Mouse (Mus musculus): Measurements from ENCODE around the gene Gpx7. TPM values are rescaled to one million over a fixed set of nuclear protein-coding genes. Genes with fewer than 3 reads are reported as not detected.
"Not testable (repeated sequence)": the region's sequence is repeated elsewhere in the genome, so short reads cannot be mapped to it uniquely, and the experiment has no call there.

Gene Gpx7
- polyA plus RNA-seq, 1 experiment from 2014 or later, result 52.8 TPM

GRCm38 (mm10) chr4:108363355-108364110, 43.2 kb downstream of the Gpx7 start:
- ATAC-seq (ENCODE audit: low FRiP score), result no peak; the same call in 1 of the 2 replicates

GRCm38 (mm10) chr4:108362321-108363261, 44.2 kb downstream of the Gpx7 start:
- peaks cover 16% of the 10 kb centered on the region for H3K4me1 ChIP-seq (replicated peaks; ENCODE audit: control insufficient read depth, insufficient read depth, low read length)
- ATAC-seq (ENCODE audit: low FRiP score) (peak; percentile 62), DNase-seq (ENCODE audit: low spot score) (peak; percentile 78)
- H3K4me2 ChIP-seq (replicated peaks; ENCODE audit: low read depth, low read length), result peak overlapping the region; percentile 28
- H3K27ac ChIP-seq (ENCODE audit: low read depth, low read length), result peak overlapping the region; percentile 83
- 3% methylated on average over 18 of the region's 18 CpGs for WGBS
- H3K9ac ChIP-seq (ENCODE audit: low read depth, low read length), result peak overlapping the region; percentile 55
- no peaks in the 10 kb centered on the region for H3K9me3 ChIP-seq (ENCODE audit: control insufficient read depth, low read length)
- H3K36me3 ChIP-seq (ENCODE audit: control insufficient read depth, insufficient read depth, low read length), result no peaks in the 10 kb centered on the region
- no peaks in the 10 kb centered on the region for H3K27me3 ChIP-seq (ENCODE audit: control insufficient read depth, insufficient read depth, low read length)
- H3K4me3 ChIP-seq (ENCODE audit: low read depth, low read length), result no peak overlapping the region

More at GRCm38 (mm10) chr4:108363355-108364110, 43.2 kb downstream of the Gpx7 start:
- Histone ChIP-seq H3K27me3 (ENCODE audit: control insufficient read depth, insufficient read depth, low read length) (no peaks in the 10 kb centered on the region), H3K4me2 (replicated peaks; ENCODE audit: low read depth, low read length) (peak overlapping the region; percentile 28; the same call in 1 of the 2 replicates), H3K9ac (ENCODE audit: low read depth, low read length) (peak overlapping the region; percentile 55), H3K4me1 (replicated peaks; ENCODE audit: control insufficient read depth, insufficient read depth, low read length) (peaks cover 16% of the 10 kb centered on the region), H3K9me3 (ENCODE audit: control insufficient read depth, low read length) (no peaks in the 10 kb centered on the region), H3K36me3 (ENCODE audit: control insufficient read depth, insufficient read depth, low read length) (no peaks in the 10 kb centered on the region), H3K27ac (ENCODE audit: low read depth, low read length) (peak overlapping the region; percentile 83), H3K4me3 (ENCODE audit: low read depth, low read length) (no peak overlapping the region)
- WGBS, result 14% methylated on average over 7 of the region's 7 CpGs
- DNase-seq (ENCODE audit: low spot score), result peak; percentile 53

- Histone ChIP-seq H3K9ac (ENCODE audit: low read depth, low read length) (peak overlapping the region; percentile 40; the same call in 1 of the 2 replicates), H3K4me3 (ENCODE audit: low read depth, low read length) (no peak overlapping the region), H3K27ac (ENCODE audit: low read depth, low read length) (peak overlapping the region; percentile 87), H3K27me3 (ENCODE audit: control insufficient read depth, insufficient read depth, low read length) (no peaks in the 10 kb centered on the region), H3K4me2 (replicated peaks; ENCODE audit: low read depth, low read length) (no peak overlapping the region), H3K9me3 (ENCODE audit: control insufficient read depth, low read length) (no peaks in the 10 kb centered on the region), H3K36me3 (ENCODE audit: control insufficient read depth, insufficient read depth, low read length) (no peaks in the 10 kb centered on the region), H3K4me1 (replicated peaks; ENCODE audit: control insufficient read depth, insufficient read depth, low read length) (peaks cover 16% of the 10 kb centered on the region)
- DNase-seq (ENCODE audit: low spot score), result peak; percentile 96
- peak; percentile 78 for ATAC-seq (ENCODE audit: low FRiP score)
- WGBS, result 4% methylated on average over 28 of the region's 28 CpGs
Observed at GRCm38 (mm10) chr4:108360136-108361055, 46.4 kb downstream of the Gpx7 start.

GRCm38 (mm10) chr4:108358498-108358897, 48.3 kb downstream of the Gpx7 start:
- Histone ChIP-seq H3K27ac (ENCODE audit: low read depth, low read length) (0 out of 2 replicates have a peak overlapping the region, but pooled peaks have one; percentile 39), H3K4me3 (ENCODE audit: low read depth, low read length) (no peak overlapping the region), H3K9ac (ENCODE audit: low read depth, low read length) (no peak overlapping the region), H3K4me1 (replicated peaks; ENCODE audit: control insufficient read depth, insufficient read depth, low read length) (peaks cover 9% of the 10 kb centered on the region), H3K27me3 (ENCODE audit: control insufficient read depth, insufficient read depth, low read length) (no peaks in the 10 kb centered on the region), H3K9me3 (ENCODE audit: control insufficient read depth, low read length) (no peaks in the 10 kb centered on the region), H3K4me2 (replicated peaks; ENCODE audit: low read depth, low read length) (no peak overlapping the region), H3K36me3 (ENCODE audit: control insufficient read depth, insufficient read depth, low read length) (no peaks in the 10 kb centered on the region)
- DNase-seq (ENCODE audit: low spot score), result no peak
- no peak for ATAC-seq (ENCODE audit: low FRiP score)
- 10% methylated on average over 4 of the region's 4 CpGs for WGBS

GRCm38 (mm10) chr4:108357458-108357857, 49.3 kb downstream of the Gpx7 start:
- H3K36me3 ChIP-seq (ENCODE audit: control insufficient read depth, insufficient read depth, low read length), result no peaks in the 10 kb centered on the region
- H3K9ac ChIP-seq (ENCODE audit: low read depth, low read length), result no peak overlapping the region
- no peaks in the 10 kb centered on the region for H3K27me3 ChIP-seq (ENCODE audit: control insufficient read depth, insufficient read depth, low read length)
- DNase-seq (ENCODE audit: low spot score) (no peak), ATAC-seq (ENCODE audit: low FRiP score) (no peak)
- H3K9me3 ChIP-seq (ENCODE audit: control insufficient read depth, low read length), result no peaks in the 10 kb centered on the region
- H3K4me3 ChIP-seq (ENCODE audit: low read depth, low read length), result no peak overlapping the region
- no peak overlapping the region for H3K27ac ChIP-seq (ENCODE audit: low read depth, low read length)
- no peak overlapping the region for H3K4me2 ChIP-seq (replicated peaks; ENCODE audit: low read depth, low read length)
- H3K4me1 ChIP-seq (replicated peaks; ENCODE audit: control insufficient read depth, insufficient read depth, low read length), result peaks cover 3% of the 10 kb centered on the region; the same call in 1 of the 2 replicates
- 94% methylated on average over 8 of the region's 8 CpGs for WGBS

GRCm38 (mm10) chr4:108353591-108353990, 53.2 kb downstream of the Gpx7 start:
- not testable (repeated sequence) for DNase-seq (ENCODE audit: low spot score); H3K36me3 ChIP-seq (ENCODE audit: control insufficient read depth, insufficient read depth, low read length); ATAC-seq (ENCODE audit: low FRiP score); H3K27ac ChIP-seq (ENCODE audit: low read depth, low read length); H3K4me1 ChIP-seq (replicated peaks; ENCODE audit: control insufficient read depth, insufficient read depth, low read length); H3K27me3 ChIP-seq (ENCODE audit: control insufficient read depth, insufficient read depth, low read length); H3K4me2 ChIP-seq (replicated peaks; ENCODE audit: low read depth, low read length); H3K9me3 ChIP-seq (ENCODE audit: control insufficient read depth, low read length); H3K9ac ChIP-seq (ENCODE audit: low read depth, low read length); H3K4me3 ChIP-seq (ENCODE audit: low read depth, low read length)

GRCm38 (mm10) chr4:108350819-108351218, 55.9 kb downstream of the Gpx7 start:
- Histone ChIP-seq H3K27me3 (ENCODE audit: control insufficient read depth, insufficient read depth, low read length) (no peaks in the 10 kb centered on the region), H3K36me3 (ENCODE audit: control insufficient read depth, insufficient read depth, low read length) (no peaks in the 10 kb centered on the region), H3K4me3 (ENCODE audit: low read depth, low read length) (no peak overlapping the region), H3K4me2 (replicated peaks; ENCODE audit: low read depth, low read length) (no peak overlapping the region), H3K27ac (ENCODE audit: low read depth, low read length) (peak overlapping the region; percentile 58), H3K9me3 (ENCODE audit: control insufficient read depth, low read length) (no peaks in the 10 kb centered on the region), H3K9ac (ENCODE audit: low read depth, low read length) (peak overlapping the region; percentile 12; the same call in 1 of the 2 replicates), H3K4me1 (replicated peaks; ENCODE audit: control insufficient read depth, insufficient read depth, low read length) (peaks cover 3% of the 10 kb centered on the region)
- peak; percentile 80 for ATAC-seq (ENCODE audit: low FRiP score)
- WGBS, result 21% methylated on average over 8 of the region's 8 CpGs
- peak; percentile 71 for DNase-seq (ENCODE audit: low spot score)
